Mouse (Mus musculus): ENCODE results near the gene Nbas. TPM values are rescaled to one million over a fixed set of nuclear protein-coding genes. Genes with fewer than 3 reads are reported as not detected.

Gene Nbas
- polyA plus RNA-seq, 1 experiment from 2014 or later = 11.4 TPM

- no peak overlapping the region for H3K4me3 ChIP-seq (ENCODE audit: low read depth, low read length)
- no peaks in the 10 kb centered on the region for H3K27me3 ChIP-seq (ENCODE audit: control insufficient read depth, insufficient read depth, low read length)
- no peak overlapping the region for H3K9ac ChIP-seq (ENCODE audit: low read depth, low read length)
- H3K9me3 ChIP-seq (replicated peaks; ENCODE audit: control insufficient read depth, low read length) = no peaks in the 10 kb centered on the region
- WGBS (ENCODE audit: insufficient replicate concordance) = 75% methylated on average over 5 of the region's 5 CpGs
- H3K27ac ChIP-seq (ENCODE audit: low read depth, low read length) = no peak overlapping the region
- H3K36me3 ChIP-seq (ENCODE audit: control insufficient read depth, insufficient read depth, low read length) = no peaks in the 10 kb centered on the region
- no peak overlapping the region for H3K4me2 ChIP-seq
- H3K4me1 ChIP-seq (ENCODE audit: control insufficient read depth, insufficient read depth, low read length) = no peaks in the 10 kb centered on the region
- ATAC-seq (replicated peaks; ENCODE audit: insufficient number of reproducible peaks, low FRiP score, low TSS enrichment) = no peak
These were observed 88.3 kb downstream of the Nbas start for GRCm38 (mm10) chr12:13357229-13357628.

- H3K9ac ChIP-seq (ENCODE audit: low read depth, low read length) = no peak overlapping the region
- H3K27ac ChIP-seq (ENCODE audit: low read depth, low read length) = no peak overlapping the region
- H3K4me1 ChIP-seq (ENCODE audit: control insufficient read depth, insufficient read depth, low read length) = no peaks in the 10 kb centered on the region
- no peak overlapping the region for H3K4me3 ChIP-seq (ENCODE audit: low read depth, low read length)
- no peak for ATAC-seq (replicated peaks; ENCODE audit: insufficient number of reproducible peaks, low FRiP score, low TSS enrichment)
- no peak overlapping the region for H3K4me2 ChIP-seq
- H3K9me3 ChIP-seq (replicated peaks; ENCODE audit: control insufficient read depth, low read length) = no peaks in the 10 kb centered on the region
- no peaks in the 10 kb centered on the region for H3K36me3 ChIP-seq (ENCODE audit: control insufficient read depth, insufficient read depth, low read length)
- 67% methylated on average over 4 of the region's 4 CpGs for WGBS (ENCODE audit: insufficient replicate concordance)
- no peaks in the 10 kb centered on the region for H3K27me3 ChIP-seq (ENCODE audit: control insufficient read depth, insufficient read depth, low read length)
These were observed 89.9 kb downstream of the Nbas start for GRCm38 (mm10) chr12:13358849-13359248.

- H3K4me2 ChIP-seq = no peak overlapping the region
- no peaks in the 10 kb centered on the region for H3K9me3 ChIP-seq (replicated peaks; ENCODE audit: control insufficient read depth, low read length)
- H3K9ac ChIP-seq (ENCODE audit: low read depth, low read length) = no peak overlapping the region
- ATAC-seq (replicated peaks; ENCODE audit: insufficient number of reproducible peaks, low FRiP score, low TSS enrichment) = no peak
- H3K4me1 ChIP-seq (ENCODE audit: control insufficient read depth, insufficient read depth, low read length) = no peaks in the 10 kb centered on the region
- 39% methylated on average over 7 of the region's 7 CpGs for WGBS (ENCODE audit: insufficient replicate concordance)
- no peaks in the 10 kb centered on the region for H3K36me3 ChIP-seq (ENCODE audit: control insufficient read depth, insufficient read depth, low read length)
- no peak overlapping the region for H3K27ac ChIP-seq (ENCODE audit: low read depth, low read length)
- no peak overlapping the region for H3K4me3 ChIP-seq (ENCODE audit: low read depth, low read length)
- no peaks in the 10 kb centered on the region for H3K27me3 ChIP-seq (ENCODE audit: control insufficient read depth, insufficient read depth, low read length)
These were observed 91.4 kb downstream of the Nbas start for GRCm38 (mm10) chr12:13360183-13360811.

GRCm38 (mm10) chr12:13381580-13381979 is 112.6 kb downstream of the Nbas start:
- Histone ChIP-seq H3K27me3 (ENCODE audit: control insufficient read depth, insufficient read depth, low read length) (no peaks in the 10 kb centered on the region), H3K4me1 (ENCODE audit: control insufficient read depth, insufficient read depth, low read length) (no peaks in the 10 kb centered on the region), H3K9me3 (replicated peaks; ENCODE audit: control insufficient read depth, low read length) (no peaks in the 10 kb centered on the region), H3K9ac (ENCODE audit: low read depth, low read length) (no peak overlapping the region), H3K4me2 (no peak overlapping the region), H3K36me3 (ENCODE audit: control insufficient read depth, insufficient read depth, low read length) (0 out of 2 replicates have a peak, but pooled peaks cover 2% of the 10 kb centered on the region), H3K27ac (ENCODE audit: low read depth, low read length) (no peak overlapping the region), H3K4me3 (ENCODE audit: low read depth, low read length) (no peak overlapping the region)
- ATAC-seq (replicated peaks; ENCODE audit: insufficient number of reproducible peaks, low FRiP score, low TSS enrichment) = no peak
- WGBS (ENCODE audit: insufficient replicate concordance) = 91% methylated on average over 7 of the region's 7 CpGs

- Histone ChIP-seq H3K9me3 (replicated peaks; ENCODE audit: control insufficient read depth, low read length) (no peaks in the 10 kb centered on the region), H3K27ac (ENCODE audit: low read depth, low read length) (no peak overlapping the region), H3K4me1 (ENCODE audit: control insufficient read depth, insufficient read depth, low read length) (no peaks in the 10 kb centered on the region), H3K9ac (ENCODE audit: low read depth, low read length) (no peak overlapping the region), H3K36me3 (ENCODE audit: control insufficient read depth, insufficient read depth, low read length) (no peaks in the 10 kb centered on the region), H3K27me3 (ENCODE audit: control insufficient read depth, insufficient read depth, low read length) (no peaks in the 10 kb centered on the region), H3K4me3 (ENCODE audit: low read depth, low read length) (no peak overlapping the region), H3K4me2 (no peak overlapping the region)
- ATAC-seq (replicated peaks; ENCODE audit: insufficient number of reproducible peaks, low FRiP score, low TSS enrichment) = no peak
These were observed 113.1 kb downstream of the Nbas start for GRCm38 (mm10) chr12:13382046-13382445.

- ATAC-seq (replicated peaks; ENCODE audit: insufficient number of reproducible peaks, low FRiP score, low TSS enrichment) = no peak
- 87% methylated on average over 1 of the region's 1 CpGs for WGBS (ENCODE audit: insufficient replicate concordance)
- H3K9me3 ChIP-seq (replicated peaks; ENCODE audit: control insufficient read depth, low read length) = no peaks in the 10 kb centered on the region
- no peak overlapping the region for H3K4me3 ChIP-seq (ENCODE audit: low read depth, low read length)
- H3K4me2 ChIP-seq = no peak overlapping the region
- no peak overlapping the region for H3K27ac ChIP-seq (ENCODE audit: low read depth, low read length)
- no peaks in the 10 kb centered on the region for H3K36me3 ChIP-seq (ENCODE audit: control insufficient read depth, insufficient read depth, low read length)
- H3K27me3 ChIP-seq (ENCODE audit: control insufficient read depth, insufficient read depth, low read length) = no peaks in the 10 kb centered on the region
- H3K4me1 ChIP-seq (ENCODE audit: control insufficient read depth, insufficient read depth, low read length) = no peaks in the 10 kb centered on the region
- no peak overlapping the region for H3K9ac ChIP-seq (ENCODE audit: low read depth, low read length)
These were observed 120.7 kb downstream of the Nbas start for GRCm38 (mm10) chr12:13389644-13390043.

- no peaks in the 10 kb centered on the region for H3K4me1 ChIP-seq (ENCODE audit: control insufficient read depth, insufficient read depth, low read length)
- no peak overlapping the region for H3K4me3 ChIP-seq (ENCODE audit: low read depth, low read length)
- no peak for ATAC-seq (replicated peaks; ENCODE audit: insufficient number of reproducible peaks, low FRiP score, low TSS enrichment)
- H3K27ac ChIP-seq (ENCODE audit: low read depth, low read length) = no peak overlapping the region
- H3K9ac ChIP-seq (ENCODE audit: low read depth, low read length) = no peak overlapping the region
- 0 out of 2 replicates have a peak, but pooled peaks cover 2% of the 10 kb centered on the region for H3K36me3 ChIP-seq (ENCODE audit: control insufficient read depth, insufficient read depth, low read length)
- no peak overlapping the region for H3K4me2 ChIP-seq
- H3K9me3 ChIP-seq (replicated peaks; ENCODE audit: control insufficient read depth, low read length) = no peaks in the 10 kb centered on the region
- H3K27me3 ChIP-seq (ENCODE audit: control insufficient read depth, insufficient read depth, low read length) = no peaks in the 10 kb centered on the region
These were observed 141.3 kb downstream of the Nbas start for GRCm38 (mm10) chr12:13410191-13410590.

- H3K9me3 ChIP-seq (replicated peaks; ENCODE audit: control insufficient read depth, low read length) = no peaks in the 10 kb centered on the region
- H3K4me2 ChIP-seq = no peak overlapping the region
- no peak for ATAC-seq (replicated peaks; ENCODE audit: insufficient number of reproducible peaks, low FRiP score, low TSS enrichment)
- 83% methylated on average over 2 of the region's 2 CpGs for WGBS (ENCODE audit: insufficient replicate concordance)
- H3K27ac ChIP-seq (ENCODE audit: low read depth, low read length) = no peak overlapping the region
- H3K36me3 ChIP-seq (ENCODE audit: control insufficient read depth, insufficient read depth, low read length) = 0 out of 2 replicates have a peak, but pooled peaks cover 2% of the 10 kb centered on the region
- H3K27me3 ChIP-seq (ENCODE audit: control insufficient read depth, insufficient read depth, low read length) = no peaks in the 10 kb centered on the region
- H3K9ac ChIP-seq (ENCODE audit: low read depth, low read length) = no peak overlapping the region
- H3K4me3 ChIP-seq (ENCODE audit: low read depth, low read length) = no peak overlapping the region
- H3K4me1 ChIP-seq (ENCODE audit: control insufficient read depth, insufficient read depth, low read length) = no peaks in the 10 kb centered on the region
These were observed 149.7 kb downstream of the Nbas start for GRCm38 (mm10) chr12:13418651-13419050.

- Histone ChIP-seq H3K36me3 (ENCODE audit: control insufficient read depth, insufficient read depth, low read length) (0 out of 2 replicates have a peak, but pooled peaks cover 2% of the 10 kb centered on the region), H3K4me3 (ENCODE audit: low read depth, low read length) (no peak overlapping the region), H3K9me3 (replicated peaks; ENCODE audit: control insufficient read depth, low read length) (no peaks in the 10 kb centered on the region), H3K9ac (ENCODE audit: low read depth, low read length) (no peak overlapping the region), H3K27ac (ENCODE audit: low read depth, low read length) (no peak overlapping the region), H3K4me1 (ENCODE audit: control insufficient read depth, insufficient read depth, low read length) (no peaks in the 10 kb centered on the region), H3K4me2 (no peak overlapping the region), H3K27me3 (ENCODE audit: control insufficient read depth, insufficient read depth, low read length) (no peaks in the 10 kb centered on the region)
- ATAC-seq (replicated peaks; ENCODE audit: insufficient number of reproducible peaks, low FRiP score, low TSS enrichment) = no peak
- WGBS (ENCODE audit: insufficient replicate concordance) = 88% methylated on average over 1 of the region's 1 CpGs
These were observed 161.3 kb downstream of the Nbas start for GRCm38 (mm10) chr12:13430219-13430618.
